Mouse (Mus musculus) frontal cortex, postnatal 36 days (tissue): Measurements from ENCODE around the gene Gm49673.
A peak's percentile ranks its signal among the peaks of the same experiment; 100 is the strongest.
"Not testable (repeated sequence)": the region's sequence is repeated elsewhere in the genome, so short reads cannot be mapped to it uniquely, and the experiment has no call there.

Source experiments
- DNase-seq, 2 experiments: peaks; one replicate each; pipeline ENCODE4 v3.0.0; 2022; ENCODE audit warnings: low spot score in 2 of 2

Gm49673 gene

GRCm38 (mm10) chr17:8147439-8148316 lies at the start of gene Gm49673, which contains the start of gene Rnaset2a:
Gene Gm49673, minus strand, starts transcription at chr17:8147788.
Gene Rnaset2a, minus strand, starts transcription at chr17:8148097.
- DNase-seq, result peak in 1 of 2 experiments; percentile 13

GRCm38 (mm10) chr17:8195685-8196376 lies 48.2 kb upstream of the Gm49673 start:
- DNase-seq, result no peak

- DNase-seq, result peak in 1 of 2 experiments; percentile 25
Measured at GRCm38 (mm10) chr17:8193678-8194077, 46.1 kb upstream of the Gm49673 start.

GRCm38 (mm10) chr17:8184217-8184616 lies 36.6 kb upstream of the Gm49673 start:
- no peak for DNase-seq

- no peak for DNase-seq
Measured at GRCm38 (mm10) chr17:8183815-8184214, 36.2 kb upstream of the Gm49673 start.

- no peak for DNase-seq
Measured at GRCm38 (mm10) chr17:8177090-8177489, 29.5 kb upstream of the Gm49673 start.

- DNase-seq, result no peak
Measured at GRCm38 (mm10) chr17:8171081-8171480, 23.5 kb upstream of the Gm49673 start.

GRCm38 (mm10) chr17:8170331-8170730 lies 22.7 kb upstream of the Gm49673 start:
- DNase-seq, result no peak

GRCm38 (mm10) chr17:8167436-8167835 lies 19.8 kb upstream of the Gm49673 start:
- DNase-seq, result not testable (repeated sequence)

GRCm38 (mm10) chr17:8166454-8166853 lies 18.9 kb upstream of the Gm49673 start:
- DNase-seq, result not testable (repeated sequence)

- not testable (repeated sequence) for DNase-seq
Measured at GRCm38 (mm10) chr17:8165977-8166376, 18.4 kb upstream of the Gm49673 start.

- peak; percentile 43 to 44 for DNase-seq
Measured at GRCm38 (mm10) chr17:8165608-8165945, 18.0 kb upstream of the Gm49673 start.

- peak; percentile 79 to 92 for DNase-seq
Measured at GRCm38 (mm10) chr17:8164701-8165607, 17.4 kb upstream of the Gm49673 start, which contains the start of gene Fgfr1op. Gene Fgfr1op, plus strand, starts transcription at chr17:8165501.

- DNase-seq, result peak in 1 of 2 experiments; percentile 56
Measured at GRCm38 (mm10) chr17:8160969-8161368, 13.4 kb upstream of the Gm49673 start.

- not testable (repeated sequence) for DNase-seq
Measured at GRCm38 (mm10) chr17:8158627-8159026, 11.0 kb upstream of the Gm49673 start.

- not testable (repeated sequence) for DNase-seq
Measured at GRCm38 (mm10) chr17:8155982-8156381, 8.4 kb upstream of the Gm49673 start.

GRCm38 (mm10) chr17:8155010-8155409 lies 7.4 kb upstream of the Gm49673 start:
- DNase-seq, result not testable (repeated sequence)

- not testable (repeated sequence) for DNase-seq
Measured at GRCm38 (mm10) chr17:8146931-8147330, 657 bp downstream of the Gm49673 start.

GRCm38 (mm10) chr17:8143802-8144673 lies 3.5 kb downstream of the Gm49673 start:
- not testable (repeated sequence) for DNase-seq

- DNase-seq, result not testable (repeated sequence)
Measured at GRCm38 (mm10) chr17:8140210-8140609, 7.4 kb downstream of the Gm49673 start.
